Mouse (Mus musculus) midbrain, embryonic 13.5 days (tissue): Measurements from ENCODE around the gene Pop5. TPM values are rescaled to one million over a fixed set of nuclear protein-coding genes. Genes with fewer than 3 reads are reported as not detected.

Source experiments
- ATAC-seq: fragments of 200-750 bp; cut with Nextera tagmentation; 2 replicates; pipeline ENCODE4 v1.8.0; 2017; ENCODE audit warnings: mild to moderate bottlenecking, moderate TSS enrichment, moderate library complexity
- H3K27ac ChIP-seq: fragments of 300-500 bp; sonication (generic); 2 replicates; pipeline ENCODE4 v1.5.1; 2015; ENCODE audit warnings: inconsistent platforms, mild to moderate bottlenecking, moderate library complexity
- H3K27me3 ChIP-seq: fragments of 300-500 bp; sonication (generic); 2 replicates; pipeline ENCODE4 v1.6.1; 2015; ENCODE audit warnings: mild to moderate bottlenecking, inconsistent platforms
- H3K36me3 ChIP-seq: fragments of 300-500 bp; sonication (generic); 2 replicates; pipeline ENCODE4 v1.6.1; 2015; ENCODE audit warnings: mild to moderate bottlenecking, inconsistent platforms
- H3K4me1 ChIP-seq: fragments of 300-500 bp; sonication (generic); replicated peaks from 2 replicates; pipeline ENCODE4 v1.6.1; 2015; ENCODE audit warnings: inconsistent platforms
- H3K4me2 ChIP-seq: fragments of 300-500 bp; sonication (generic); replicated peaks from 2 replicates; pipeline ENCODE4 v1.6.1; 2015; ENCODE audit warnings: moderate library complexity, mild to moderate bottlenecking, inconsistent platforms
- H3K4me3 ChIP-seq: fragments of 300-500 bp; sonication (generic); replicated peaks from 2 replicates; pipeline ENCODE4 v1.5.1; 2015; ENCODE audit warnings: mild to moderate bottlenecking, inconsistent platforms
- H3K9ac ChIP-seq: fragments of 300-500 bp; sonication (generic); replicated peaks from 2 replicates; pipeline ENCODE4 v1.6.1; 2015; ENCODE audit warnings: mild to moderate bottlenecking, inconsistent platforms
- H3K9me3 ChIP-seq: fragments of 300-500 bp; sonication (generic); 2 replicates; pipeline ENCODE4 v1.6.1; 2016; ENCODE audit warnings: mild to moderate bottlenecking, inconsistent platforms
- WGBS: fragments of 180-500 bp; shearing (Covaris S2); methylation state at CpG from one replicate; pipeline ENCODE4 v1.1.7; 2015; 5-methylcytosine and 5-hydroxymethylcytosine counted together
- polyA plus RNA-seq: library from polyadenylated mRNA; unstranded; fragments of >200 nt; fragmentation: Nextera tagmentation; extraction: Ambion mirVana; gene quantifications from 2 replicates; pipeline ENCODE4 v1.2.1, GENCODE M21; 2015

The Pop5 gene
- polyA plus RNA-seq = 87.7 and 110 TPM in 2 replicates

- peaks cover 26% of the 10 kb centered on the region for H3K4me1 ChIP-seq
- H3K27me3 ChIP-seq = peaks cover 45% of the 10 kb centered on the region
- no peaks in the 10 kb centered on the region for H3K9me3 ChIP-seq
- peak within 1 kb of the TSS; percentile 69 for H3K9ac ChIP-seq
- peak within 1 kb of the TSS; percentile 48 for H3K4me3 ChIP-seq
- H3K36me3 ChIP-seq = peaks cover 12% of the 10 kb centered on the region
- peak within 1 kb of the TSS; percentile 75 for H3K4me2 ChIP-seq
- H3K27ac ChIP-seq = peak within 1 kb of the TSS; percentile 35; the same call in 1 of the 2 replicates
- WGBS = 3% methylated on average over 21 of the region's 21 CpGs
- ATAC-seq = peak; percentile 55
Observed at GRCm38 (mm10) chr5:115235786-115236263, at the start of gene Pop5. Gene Pop5, plus strand, starts transcription at chr5:115235836.

- Histone ChIP-seq H3K27ac (0 out of 2 replicates have a peak overlapping the region, but pooled peaks have one; percentile 36), H3K4me3 (no peak overlapping the region), H3K4me1 (peaks cover 40% of the 10 kb centered on the region), H3K36me3 (no peaks in the 10 kb centered on the region), H3K4me2 (peak overlapping the region; percentile 25), H3K27me3 (peaks cover 51% of the 10 kb centered on the region), H3K9me3 (no peaks in the 10 kb centered on the region), H3K9ac (no peak overlapping the region)
- peak; percentile 47 for ATAC-seq
- 31% methylated on average over 17 of the region's 17 CpGs for WGBS
Observed at GRCm38 (mm10) chr5:115186371-115187073, 49.1 kb upstream of the Pop5 start.

GRCm38 (mm10) chr5:115187188-115188131 lies 48.2 kb upstream of the Pop5 start:
- Histone ChIP-seq H3K9me3 (no peaks in the 10 kb centered on the region), H3K27me3 (peaks cover 55% of the 10 kb centered on the region), H3K27ac (no peak overlapping the region), H3K4me2 (peak overlapping the region; percentile 25; the same call in 1 of the 2 replicates), H3K9ac (no peak overlapping the region), H3K36me3 (no peaks in the 10 kb centered on the region), H3K4me1 (peaks cover 47% of the 10 kb centered on the region), H3K4me3 (no peak overlapping the region)
- ATAC-seq = peak; percentile 74
- WGBS = 20% methylated on average over 26 of the region's 26 CpGs

DNA sequence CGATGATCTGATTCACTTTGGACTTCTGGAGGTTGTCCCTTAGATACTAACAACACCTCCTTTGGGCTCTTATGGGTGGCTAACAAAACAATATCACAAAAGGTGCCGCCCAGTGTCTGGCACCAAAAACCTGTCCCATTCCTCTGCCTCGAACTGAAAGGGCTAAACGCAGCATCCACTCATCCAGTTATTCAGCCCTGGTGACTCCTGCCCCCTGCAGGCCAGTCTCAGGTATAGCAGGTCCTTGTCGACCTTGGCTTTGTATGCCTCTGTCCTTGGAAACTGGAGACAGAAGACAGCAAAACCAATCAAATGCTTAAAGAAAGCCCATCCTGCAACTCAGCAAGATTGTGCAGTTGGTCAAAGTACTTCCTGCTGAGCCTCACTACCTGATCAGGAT lies 46.8 kb upstream of the Pop5 start:
- Histone ChIP-seq H3K9me3 (no peaks in the 10 kb centered on the region), H3K27ac (no peak overlapping the region), H3K4me2 (no peak overlapping the region), H3K4me1 (peaks cover 59% of the 10 kb centered on the region), H3K4me3 (no peak overlapping the region), H3K9ac (no peak overlapping the region), H3K27me3 (peaks cover 68% of the 10 kb centered on the region), H3K36me3 (no peaks in the 10 kb centered on the region)
- no peak for ATAC-seq
- WGBS = 52% methylated on average over 5 of the region's 5 CpGs

DNA sequence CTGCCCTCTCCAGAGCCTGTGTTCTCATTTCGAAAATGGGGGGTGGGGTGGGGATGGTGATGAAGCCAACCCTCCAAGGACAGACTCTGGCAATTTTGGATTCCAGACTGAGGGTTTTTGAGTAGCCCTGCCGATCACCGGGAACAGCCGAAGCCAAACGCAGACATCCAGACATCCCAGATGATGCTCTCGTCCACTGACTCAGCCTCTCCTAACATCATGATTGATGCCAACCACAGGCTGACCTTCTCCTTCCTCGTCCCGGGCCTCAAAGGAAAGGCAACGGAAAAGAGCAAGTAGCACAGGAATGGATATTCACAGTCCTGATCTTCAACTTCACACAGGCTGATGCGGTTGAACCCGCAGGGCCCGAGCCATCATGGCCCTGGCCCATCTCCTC lies 45.6 kb upstream of the Pop5 start:
- 81% methylated on average over 12 of the region's 12 CpGs for WGBS
- no peak for ATAC-seq
- Histone ChIP-seq H3K9me3 (no peaks in the 10 kb centered on the region), H3K4me2 (no peak overlapping the region), H3K9ac (no peak overlapping the region), H3K36me3 (no peaks in the 10 kb centered on the region), H3K27ac (no peak overlapping the region), H3K4me1 (peaks cover 59% of the 10 kb centered on the region), H3K4me3 (no peak overlapping the region), H3K27me3 (peaks cover 79% of the 10 kb centered on the region)

- 7% methylated on average over 29 of the region's 29 CpGs for WGBS
Observed at GRCm38 (mm10) chr5:115191880-115192827, 43.5 kb upstream of the Pop5 start.

GRCm38 (mm10) chr5:115192828-115193195 lies 42.8 kb upstream of the Pop5 start:
- Histone ChIP-seq H3K4me2 (peak overlapping the region; percentile 100), H3K27me3 (peaks cover 88% of the 10 kb centered on the region), H3K4me1 (peaks cover 33% of the 10 kb centered on the region), H3K9ac (peak overlapping the region; percentile 76), H3K9me3 (no peaks in the 10 kb centered on the region), H3K4me3 (peak overlapping the region; percentile 55), H3K36me3 (no peaks in the 10 kb centered on the region), H3K27ac (no peak overlapping the region)
- ATAC-seq = no peak
- WGBS = 12% methylated on average over 7 of the region's 7 CpGs

More at GRCm38 (mm10) chr5:115191880-115192827, 43.5 kb upstream of the Pop5 start:
- peaks cover 38% of the 10 kb centered on the region for H3K4me1 ChIP-seq
- no peaks in the 10 kb centered on the region for H3K9me3 ChIP-seq
- H3K27me3 ChIP-seq = peaks cover 87% of the 10 kb centered on the region
- peak overlapping the region; percentile 100 for H3K4me2 ChIP-seq
- H3K9ac ChIP-seq = peak overlapping the region; percentile 76; the same call in 1 of the 2 replicates
- no peak for ATAC-seq
- no peaks in the 10 kb centered on the region for H3K36me3 ChIP-seq
- H3K27ac ChIP-seq = no peak overlapping the region
- peak overlapping the region; percentile 55 for H3K4me3 ChIP-seq

DNA sequence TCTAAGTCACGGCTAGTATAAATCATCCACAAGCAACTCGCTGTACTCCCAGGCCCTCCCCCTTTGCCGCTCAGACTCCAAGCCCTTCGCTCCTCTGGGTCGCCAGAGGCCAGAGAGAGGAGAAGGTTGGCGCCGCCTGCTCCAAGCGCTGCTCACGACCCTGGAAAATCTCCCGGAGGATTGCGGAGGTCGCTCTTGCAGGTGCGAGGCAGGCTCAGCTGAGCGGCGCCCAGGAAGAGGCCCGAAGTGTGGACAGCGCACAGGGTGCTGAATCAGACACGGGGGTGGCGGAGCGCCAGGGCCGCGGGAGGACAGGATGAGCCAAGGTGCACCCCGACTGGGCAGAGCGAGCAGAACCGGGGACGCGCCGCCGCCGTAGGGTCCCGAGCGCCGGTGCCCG lies 42.4 kb upstream of the Pop5 start:
- Histone ChIP-seq H3K9me3 (no peaks in the 10 kb centered on the region), H3K27ac (no peak overlapping the region), H3K9ac (peak overlapping the region; percentile 76), H3K36me3 (no peaks in the 10 kb centered on the region), H3K27me3 (peaks cover 91% of the 10 kb centered on the region), H3K4me1 (peaks cover 33% of the 10 kb centered on the region), H3K4me2 (peak overlapping the region; percentile 100), H3K4me3 (peak overlapping the region; percentile 55)
- WGBS = under 1% methylated on average over 34 of the region's 34 CpGs
- peak; percentile 32; the same call in 1 of the 2 replicates for ATAC-seq

DNA sequence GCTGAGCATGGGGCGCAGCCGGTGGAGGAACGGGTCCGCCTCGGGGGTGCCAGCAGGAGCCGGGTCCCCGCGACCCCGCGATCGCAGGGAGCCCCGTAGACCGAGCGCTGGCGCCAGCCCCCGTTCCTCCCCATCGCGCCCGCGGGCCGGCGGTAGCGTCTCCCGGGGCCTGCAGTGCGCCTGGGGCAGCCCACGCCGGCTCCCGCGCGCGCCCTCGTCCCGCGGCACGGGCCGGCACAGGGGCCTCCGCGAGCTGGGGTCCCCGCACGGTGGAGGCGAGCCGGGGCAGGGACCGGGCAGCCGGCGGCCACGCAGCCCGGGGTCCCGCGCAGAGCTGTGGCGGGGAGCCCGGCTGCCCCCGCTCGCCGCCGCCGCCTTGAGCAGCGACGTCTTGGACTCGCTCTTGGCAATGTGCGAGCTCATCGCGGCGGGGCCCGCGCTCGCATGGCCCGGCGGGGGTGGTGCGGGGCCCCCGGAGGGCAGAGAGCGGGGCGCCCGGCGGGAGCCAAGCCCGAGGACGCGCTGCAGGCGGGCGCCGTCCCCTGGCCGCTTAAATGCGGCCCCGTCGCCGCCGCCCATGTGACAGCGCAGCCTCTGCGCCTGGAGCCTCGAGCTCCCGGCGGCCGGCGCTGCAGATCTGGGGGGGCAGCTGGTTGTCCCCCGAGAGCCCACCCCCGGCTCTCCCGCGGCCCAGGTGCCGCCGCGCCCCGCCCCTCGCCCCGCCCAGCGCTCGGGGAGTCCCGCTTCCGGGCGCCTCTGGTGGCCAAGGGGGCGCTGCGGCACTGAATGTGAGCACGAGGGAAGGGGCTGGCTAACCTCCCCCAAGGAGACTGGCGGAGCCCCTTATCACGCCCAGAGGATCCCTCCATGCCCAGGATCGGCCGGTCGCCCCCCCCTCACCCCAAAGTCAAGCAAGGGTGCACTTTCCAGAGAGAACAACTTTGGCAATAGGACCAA lies 41.7 kb upstream of the Pop5 start, which contains the start of gene Cabp1:
Cabp1 (minus strand) TSS at position 713 of the 957 bp plus-strand sequence.
- peak within 1 kb of the TSS; percentile 100 for H3K4me2 ChIP-seq
- H3K27me3 ChIP-seq = peaks cover 87% of the 10 kb centered on the region
- under 1% methylated on average over 92 of the region's 116 CpGs for WGBS

DNA sequence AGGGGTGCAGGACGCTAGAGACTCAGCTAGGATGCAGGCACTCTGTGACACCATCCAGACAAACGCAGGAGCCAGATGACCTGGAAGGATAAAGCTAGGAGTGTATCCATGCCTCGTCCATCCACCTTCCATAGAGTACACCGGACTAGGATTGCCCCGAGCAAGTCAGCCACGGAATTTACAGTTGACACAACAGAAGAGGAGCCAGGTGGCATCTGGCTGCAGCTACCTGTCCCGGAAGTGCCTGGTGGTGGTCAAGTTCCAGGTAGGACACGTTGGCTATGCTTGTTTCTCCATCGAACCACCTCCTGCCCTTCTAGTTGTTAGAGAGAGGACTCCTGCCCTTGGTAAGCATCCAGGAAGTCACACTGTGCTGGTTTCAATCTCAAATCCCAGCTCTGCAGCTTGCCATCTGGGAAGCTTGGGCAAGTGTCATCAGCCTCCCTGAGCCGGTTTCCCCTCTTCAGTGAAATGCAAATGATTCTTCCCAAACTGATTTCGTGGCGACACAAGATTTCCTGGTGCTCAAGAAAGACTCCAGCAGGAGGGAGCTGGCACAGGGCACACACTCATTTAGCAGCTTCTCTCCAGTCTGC lies 40.9 kb upstream of the Pop5 start:
- H3K9me3 ChIP-seq = no peaks in the 10 kb centered on the region
- H3K27ac ChIP-seq = no peak overlapping the region
- no peaks in the 10 kb centered on the region for H3K36me3 ChIP-seq
- 6% methylated on average over 12 of the region's 12 CpGs for WGBS
- peak overlapping the region; percentile 55 for H3K4me3 ChIP-seq
- H3K9ac ChIP-seq = no peak overlapping the region
- ATAC-seq = peak; percentile 65; the same call in 1 of the 2 replicates
- H3K27me3 ChIP-seq = peaks cover 79% of the 10 kb centered on the region
- peak overlapping the region; percentile 100 for H3K4me2 ChIP-seq
- H3K4me1 ChIP-seq = peaks cover 33% of the 10 kb centered on the region

More for the DNA sequence above, 41.7 kb upstream of the Pop5 start, which contains the start of gene Cabp1:
- Histone ChIP-seq H3K9me3 (no peaks in the 10 kb centered on the region), H3K4me3 (peak within 1 kb of the TSS; percentile 55), H3K36me3 (no peaks in the 10 kb centered on the region), H3K4me1 (peaks cover 33% of the 10 kb centered on the region), H3K27ac (no peak within 1 kb of the TSS), H3K9ac (peak within 1 kb of the TSS; percentile 76)
- peak; percentile 73 for ATAC-seq
